Mouse (Mus musculus) limb, embryonic 14.5 days (tissue): Measurements from ENCODE around the gene Gpr152. TPM values are rescaled to one million over a fixed set of nuclear protein-coding genes. Genes with fewer than 3 reads are reported as not detected.
A peak's percentile ranks its signal among the peaks of the same experiment; 100 is the strongest.

ENCODE experiments used
- ATAC-seq: fragments of 200-750 bp; cut with Nextera tagmentation; 2 replicates; pipeline ENCODE4 v1.8.0; 2017; ENCODE audit warnings: low read depth, moderate number of reproducible peaks, moderate TSS enrichment; ENCODE audit not compliant: low FRiP score
- DNase-seq: peaks from one replicate; pipeline ENCODE4 v3.0.0-alpha.2; 2015; ENCODE audit warnings: low spot score
- H3K27ac ChIP-seq: fragments of 300-500 bp; sonication (generic); replicated peaks from 2 replicates; pipeline ENCODE4 v1.5.1; 2014; ENCODE audit warnings: low read depth, mild to moderate bottlenecking, low read length, moderate library complexity, mixed read lengths
- H3K27me3 ChIP-seq: fragments of 300-500 bp; sonication (generic); 2 replicates; pipeline ENCODE4 v1.6.1; 2014; ENCODE audit warnings: low read length, mixed read lengths; ENCODE audit not compliant: control insufficient read depth, insufficient read depth
- H3K36me3 ChIP-seq: fragments of 300-500 bp; sonication (generic); 2 replicates; pipeline ENCODE4 v1.6.1; 2014; ENCODE audit warnings: mild to moderate bottlenecking, low read length, moderate library complexity, mixed read lengths; ENCODE audit not compliant: control insufficient read depth, insufficient read depth
- H3K4me1 ChIP-seq: fragments of 300-500 bp; sonication (generic); 2 replicates; pipeline ENCODE4 v1.6.1; 2014; ENCODE audit warnings: antibody characterized with exemption, low read length, mixed read lengths; ENCODE audit not compliant: control insufficient read depth, insufficient read depth
- H3K4me2 ChIP-seq: fragments of 300-500 bp; sonication (generic); replicated peaks from 2 replicates; pipeline ENCODE4 v1.6.1; 2014; ENCODE audit warnings: low read depth, mild to moderate bottlenecking, low read length, moderate library complexity; ENCODE audit not compliant: severe bottlenecking
- H3K4me3 ChIP-seq: fragments of 300-500 bp; sonication (generic); replicated peaks from 2 replicates; pipeline ENCODE4 v1.5.1; 2014; ENCODE audit warnings: low read length
- H3K9ac ChIP-seq: fragments of 300-500 bp; sonication (generic); 2 replicates; pipeline ENCODE4 v1.6.1; 2014; ENCODE audit warnings: mild to moderate bottlenecking, low read depth, low read length, moderate library complexity; ENCODE audit not compliant: severe bottlenecking
- H3K9me3 ChIP-seq: fragments of 300-500 bp; sonication (generic); 2 replicates; pipeline ENCODE4 v1.6.1; 2016; ENCODE audit warnings: low read length; ENCODE audit not compliant: control insufficient read depth
- POLR2A ChIP-seq: fragments of 200-500 bp; IDR thresholded peaks from 2 replicates; pipeline ENCODE4 v1.8.0; 2012; ENCODE audit warnings: inconsistent platforms, mild to moderate bottlenecking, moderate library complexity, borderline replicate concordance; ENCODE audit not compliant: insufficient read depth, insufficient read length; ENCODE audit errors: extremely low read depth
- WGBS: fragments of 180-500 bp; shearing (Covaris S2); extraction: QIAGEN DNeasy Blood & Tissue Kit; methylation state at CpG from one replicate; pipeline ENCODE4 v1.1.7; 2014; 5-methylcytosine and 5-hydroxymethylcytosine counted together
- polyA plus RNA-seq, 2 experiments: library from polyadenylated mRNA; depleted of rRNA in 1 of 2; stranded (reverse) in 1 of 2; unstranded in 1 of 2; fragments of >200 nt; fragmentation: Nextera tagmentation in 1 of 2; extraction: Ambion mirVana in 1 of 2; gene quantifications; 2 replicates each; pipeline versions ENCODE4 v1.2.1 to v1.2.3; 2012 to 2014

The Gpr152 gene
- polyA plus RNA-seq, 2 experiments = 0.01 TPM; not detected in 1

- H3K4me2 ChIP-seq = no peak overlapping the region
- no peaks in the 10 kb centered on the region for H3K9me3 ChIP-seq
- no peak overlapping the region for H3K4me3 ChIP-seq
- no peaks in the 10 kb centered on the region for H3K27me3 ChIP-seq
- ATAC-seq (no peak), DNase-seq (no peak)
- peaks cover 6% of the 10 kb centered on the region; the same call in 1 of the 2 replicates for H3K4me1 ChIP-seq
- no peak overlapping the region for H3K27ac ChIP-seq
- no peak overlapping the region for H3K9ac ChIP-seq
- TF ChIP-seq POLR2A = no peak
- WGBS = 94% methylated on average over 26 of the region's 26 CpGs
- H3K36me3 ChIP-seq = peaks cover 58% of the 10 kb centered on the region
Observed at GRCm38 (mm10) chr19:4112063-4112960, 27.3 kb upstream of the Gpr152 start.

GRCm38 (mm10) chr19:4113186-4113805 lies 26.3 kb upstream of the Gpr152 start:
- Histone ChIP-seq H3K4me3 (no peak overlapping the region), H3K27ac (peak overlapping the region; percentile 43; the same call in 1 of the 2 replicates), H3K4me2 (no peak overlapping the region), H3K9me3 (no peaks in the 10 kb centered on the region), H3K4me1 (peaks cover 6% of the 10 kb centered on the region; the same call in 1 of the 2 replicates), H3K27me3 (no peaks in the 10 kb centered on the region), H3K36me3 (peaks cover 68% of the 10 kb centered on the region), H3K9ac (0 out of 2 replicates have a peak overlapping the region, but pooled peaks have one; percentile 16)
- WGBS = 69% methylated on average over 13 of the region's 13 CpGs
- TF ChIP-seq POLR2A = no peak
- ATAC-seq (no peak), DNase-seq (no peak)

GRCm38 (mm10) chr19:4113806-4114230 lies 25.8 kb upstream of the Gpr152 start:
- Histone ChIP-seq H3K27me3 (no peaks in the 10 kb centered on the region), H3K4me1 (peaks cover 6% of the 10 kb centered on the region; the same call in 1 of the 2 replicates), H3K27ac (0 out of 2 replicates have a peak overlapping the region, but pooled peaks have one; percentile 19), H3K4me3 (no peak overlapping the region), H3K9ac (no peak overlapping the region), H3K36me3 (peaks cover 71% of the 10 kb centered on the region), H3K4me2 (no peak overlapping the region), H3K9me3 (no peaks in the 10 kb centered on the region)
- no peak for TF ChIP-seq POLR2A
- no peak for DNase-seq
- 27% methylated on average over 5 of the region's 5 CpGs for WGBS
- ATAC-seq = no peak

GRCm38 (mm10) chr19:4114551-4114950 lies 25.0 kb upstream of the Gpr152 start:
- H3K9me3 ChIP-seq = no peaks in the 10 kb centered on the region
- DNase-seq (no peak), ATAC-seq (no peak)
- WGBS = 88% methylated on average over 10 of the region's 10 CpGs
- H3K4me1 ChIP-seq = peaks cover 6% of the 10 kb centered on the region; the same call in 1 of the 2 replicates
- no peak overlapping the region for H3K27ac ChIP-seq
- TF ChIP-seq POLR2A = no peak
- H3K4me3 ChIP-seq = no peak overlapping the region
- no peak overlapping the region for H3K4me2 ChIP-seq
- H3K36me3 ChIP-seq = peaks cover 73% of the 10 kb centered on the region
- H3K9ac ChIP-seq = no peak overlapping the region
- no peaks in the 10 kb centered on the region for H3K27me3 ChIP-seq

- DNase-seq (no peak), ATAC-seq (no peak)
- H3K4me3 ChIP-seq = no peak overlapping the region
- H3K9ac ChIP-seq = no peak overlapping the region
- no peaks in the 10 kb centered on the region for H3K9me3 ChIP-seq
- no peak overlapping the region for H3K27ac ChIP-seq
- TF ChIP-seq POLR2A = no peak
- no peak overlapping the region for H3K4me2 ChIP-seq
- peaks cover 73% of the 10 kb centered on the region for H3K36me3 ChIP-seq
- WGBS = 96% methylated on average over 10 of the region's 10 CpGs
- no peaks in the 10 kb centered on the region for H3K27me3 ChIP-seq
- H3K4me1 ChIP-seq = peaks cover 6% of the 10 kb centered on the region; the same call in 1 of the 2 replicates
Observed at GRCm38 (mm10) chr19:4115144-4115543, 24.4 kb upstream of the Gpr152 start.
